Mouse (Mus musculus) layer of hippocampus, adult 2 months (tissue): Measurements from ENCODE around the gene Tbc1d2. TPM values are rescaled to one million over a fixed set of nuclear protein-coding genes. Genes with fewer than 3 reads are reported as not detected.
A peak's percentile ranks its signal among the peaks of the same experiment; 100 is the strongest.
"Not testable (repeated sequence)": the region's sequence is repeated elsewhere in the genome, so short reads cannot be mapped to it uniquely, and the experiment has no call there.

Experiments used
- DNase-seq, 2 experiments: peaks; one replicate each; pipeline ENCODE4 v3.0.0; 2022; ENCODE audit warnings: low spot score in 2 of 2
- H3K27ac ChIP-seq: fragments of 200-600 bp; 2 replicates; pipeline ENCODE4 v1.8.1; 2022
- H3K4me3 ChIP-seq: fragments of 200-600 bp; 2 replicates; pipeline ENCODE4 v1.8.1; 2022; ENCODE audit warnings: mild to moderate bottlenecking
- CTCF ChIP-seq: fragments of 200-600 bp; conservative IDR thresholded peaks from 2 replicates; pipeline ENCODE4 v1.8.1; 2022; ENCODE audit warnings: antibody characterized with exemption, mild to moderate bottlenecking, moderate library complexity
- total RNA-seq, 2 experiments: library from RNA; stranded (reverse); gene quantifications; 2 replicates each; pipeline ENCODE4 v1.2.3; 2021

The Tbc1d2 gene
- total RNA-seq, 2 experiments from 2014 or later = 2.6 to 3.1 TPM

- Histone ChIP-seq H3K27ac (no peak overlapping the region), H3K4me3 (no peak overlapping the region)
- no peak for DNase-seq
- TF ChIP-seq CTCF = no peak
These were observed 71.8 kb downstream of the Tbc1d2 start for GRCm38 (mm10) chr4:46578228-46578627.

- H3K27ac ChIP-seq, H3K4me3 ChIP-seq, DNase-seq: not testable (repeated sequence)
These were observed 74.3 kb downstream of the Tbc1d2 start for GRCm38 (mm10) chr4:46575509-46576284.

- TF ChIP-seq CTCF = no peak
- no peak for DNase-seq
- Histone ChIP-seq H3K27ac (no peak overlapping the region), H3K4me3 (no peak overlapping the region)
These were observed 75.2 kb downstream of the Tbc1d2 start for GRCm38 (mm10) chr4:46574841-46575240.

- TF ChIP-seq CTCF = no peak
- Histone ChIP-seq H3K4me3 (no peak overlapping the region), H3K27ac (no peak overlapping the region)
- no peak for DNase-seq
These were observed 75.8 kb downstream of the Tbc1d2 start for GRCm38 (mm10) chr4:46574024-46574753.

- no peak for TF ChIP-seq CTCF
- Histone ChIP-seq H3K4me3 (no peak overlapping the region), H3K27ac (no peak overlapping the region)
- no peak for DNase-seq
These were observed 77.4 kb downstream of the Tbc1d2 start for GRCm38 (mm10) chr4:46572616-46573015.

- Histone ChIP-seq H3K27ac (no peak overlapping the region), H3K4me3 (no peak overlapping the region)
- no peak for DNase-seq
- TF ChIP-seq CTCF = no peak
These were observed 78.3 kb downstream of the Tbc1d2 start for GRCm38 (mm10) chr4:46571744-46572143.

- no peak overlapping the region for H3K4me3 ChIP-seq
- TF ChIP-seq CTCF = no peak
- peak; percentile 63 to 70 for DNase-seq
- H3K27ac ChIP-seq = no peak overlapping the region
These were observed 80.3 kb downstream of the Tbc1d2 start for GRCm38 (mm10) chr4:46569671-46570070.

GRCm38 (mm10) chr4:46568169-46568568, 81.8 kb downstream of the Tbc1d2 start:
- H3K4me3 ChIP-seq = no peak overlapping the region
- DNase-seq = no peak
- no peak overlapping the region for H3K27ac ChIP-seq
- no peak for TF ChIP-seq CTCF

- H3K27ac ChIP-seq = no peak overlapping the region
- no peak for DNase-seq
These were observed 82.9 kb downstream of the Tbc1d2 start for GRCm38 (mm10) chr4:46566931-46567671.

GRCm38 (mm10) chr4:46565393-46565955, 84.5 kb downstream of the Tbc1d2 start:
- H3K27ac ChIP-seq = no peak overlapping the region
- no peak for DNase-seq
- H3K4me3 ChIP-seq = no peak overlapping the region
- TF ChIP-seq CTCF = no peak

More at GRCm38 (mm10) chr4:46566931-46567671, 82.9 kb downstream of the Tbc1d2 start:
- no peak for TF ChIP-seq CTCF
- H3K4me3 ChIP-seq = no peak overlapping the region

- no peak for DNase-seq
- Histone ChIP-seq H3K4me3 (no peak overlapping the region), H3K27ac (no peak overlapping the region)
- TF ChIP-seq CTCF = no peak
These were observed 85.8 kb downstream of the Tbc1d2 start for GRCm38 (mm10) chr4:46564247-46564646.

GRCm38 (mm10) chr4:46563847-46564246, 86.2 kb downstream of the Tbc1d2 start:
- no peak for DNase-seq
- no peak for TF ChIP-seq CTCF
- no peak overlapping the region for H3K27ac ChIP-seq
- no peak overlapping the region for H3K4me3 ChIP-seq

- Histone ChIP-seq H3K27ac (no peak overlapping the region), H3K4me3 (no peak overlapping the region)
- no peak for DNase-seq
- TF ChIP-seq CTCF = no peak
These were observed 87.2 kb downstream of the Tbc1d2 start for GRCm38 (mm10) chr4:46562841-46563240.
